In the genomic region with DNA sequence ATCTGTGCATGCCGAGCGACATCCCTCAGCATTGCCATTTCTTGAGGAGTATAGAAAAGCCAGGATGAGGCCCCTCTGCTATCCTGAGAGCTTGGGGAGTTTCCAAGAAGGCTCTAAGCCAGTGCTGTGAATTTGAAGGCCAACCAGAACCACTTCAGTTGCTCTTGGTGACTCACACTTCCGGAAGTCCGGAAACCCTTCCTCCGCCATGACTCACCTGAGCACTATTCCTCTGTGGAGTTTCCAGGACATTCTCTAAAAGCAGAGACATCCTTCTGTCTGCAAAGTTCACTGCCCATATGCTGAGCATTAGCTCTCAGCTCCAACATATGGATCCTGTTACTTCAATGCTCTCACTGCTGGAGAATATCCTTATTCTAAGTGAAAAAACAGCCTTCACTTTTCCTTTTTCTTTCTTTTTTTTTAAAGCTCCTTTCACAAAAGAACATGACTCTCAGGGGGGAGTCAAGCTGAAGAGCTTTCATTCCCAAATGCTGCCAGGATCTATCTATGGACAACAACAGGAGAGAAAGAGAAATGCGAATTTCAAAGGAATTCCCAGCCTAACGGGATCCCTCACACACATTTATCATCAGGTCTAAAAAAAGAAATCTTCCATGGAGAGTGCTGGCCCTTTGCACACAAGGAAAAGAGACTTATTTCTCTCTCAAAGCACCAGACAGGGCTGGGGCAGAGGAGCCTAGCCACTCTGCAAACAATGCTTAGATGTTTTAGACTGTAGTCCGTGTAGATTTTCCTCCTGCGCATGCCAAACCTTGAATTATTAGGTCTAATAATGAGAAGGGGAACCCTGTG, we compare ENCODE assay signal across 8 mouse cellular contexts.
DNase-seq lines count a peak whose midpoint lies in the region; ATAC-seq lines count a peak whose summit lies in the region.

No protein-coding gene starts in this region.

- no peak overlapping the region for H3K4me3 ChIP-seq in heart, embryonic 12.5 days
- H3K4me3 ChIP-seq in hindbrain, embryonic 15.5 days: no peak overlapping the region

- H3K36me3 ChIP-seq in heart, embryonic 12.5 days: peaks cover 16% of the 10 kb centered on the region
- peaks cover 18% of the 10 kb centered on the region for H3K36me3 ChIP-seq in hindbrain, embryonic 15.5 days

- H3K27ac ChIP-seq in heart, embryonic 12.5 days (ENCODE audit: poor library complexity, severe bottlenecking): peak overlapping the region; percentile 76
- H3K27ac ChIP-seq in hindbrain, embryonic 15.5 days (replicated peaks): peak overlapping the region; percentile 80

- WGBS in heart, embryonic 12.5 days: 42% methylated on average over 9 of the region's 9 CpGs
- WGBS in hindbrain, embryonic 15.5 days: 48% methylated on average over 9 of the region's 9 CpGs

- peaks cover 34% of the 10 kb centered on the region for H3K4me1 ChIP-seq in heart, embryonic 12.5 days (replicated peaks)
- peaks cover 48% of the 10 kb centered on the region for H3K4me1 ChIP-seq in hindbrain, embryonic 15.5 days (replicated peaks)

- no peak for DNase-seq in heart, adult 18-20 months
- DNase-seq in Muller cell, postnatal 12 days (ENCODE audit: inconsistent ontology term): peak; percentile 84
- DNase-seq in embryo, embryonic 10 days (ENCODE audit: low spot score): peak; percentile 57
- DNase-seq in right cerebral cortex, postnatal 25 days: peak; percentile 55

- H3K27me3 ChIP-seq in heart, embryonic 12.5 days (replicated peaks): no peaks in the 10 kb centered on the region
- no peaks in the 10 kb centered on the region for H3K27me3 ChIP-seq in hindbrain, embryonic 15.5 days

- ATAC-seq in heart, embryonic 12.5 days (ENCODE audit: insufficient number of reproducible peaks, low FRiP score): no peak
- no peak for ATAC-seq in hindbrain, embryonic 15.5 days (ENCODE audit: low FRiP score, low read depth)
- ATAC-seq in granulocyte monocyte progenitor cell, adult 5-6 weeks (replicated peaks; ENCODE audit: poor library complexity, severe bottlenecking): no peak
- ATAC-seq in monocyte, adult 5-6 weeks (replicated peaks; ENCODE audit: insufficient number of reproducible peaks, low FRiP score, low TSS enrichment, poor library complexity, severe bottlenecking): no peak

- no peak overlapping the region for H3K9ac ChIP-seq in heart, embryonic 12.5 days
- no peak overlapping the region for H3K9ac ChIP-seq in hindbrain, embryonic 15.5 days

- peak overlapping the region; percentile 26 for H3K4me2 ChIP-seq in heart, embryonic 12.5 days
- no peak overlapping the region for H3K4me2 ChIP-seq in hindbrain, embryonic 15.5 days

- no peaks in the 10 kb centered on the region for H3K9me3 ChIP-seq in heart, embryonic 12.5 days (replicated peaks)
- no peaks in the 10 kb centered on the region for H3K9me3 ChIP-seq in hindbrain, embryonic 15.5 days

Comparison
In these comparisons a context has a peak if more than half of its experiments do, and no peak if none do; other contexts are left out.
1. DNase-seq: peak in Muller cell, postnatal 12 days (single experiment), embryo, embryonic 10 days (single experiment) and right cerebral cortex, postnatal 25 days (single experiment); none in heart, adult 18-20 months (0 of 2).